ENCODE assay signal across 17 mouse cellular contexts in genomic region chr9:14307341-14307740, GRCm38 (mm10).
"Had no signal": no experiment of that assay in that cellular context is flagged by ENCODE, and none has a peak within 500 bp of the region (broad histone marks: within the 10 kb centered on the region; RNA-seq: fewer than 3 reads in every experiment).

No protein-coding gene starts in this region.

- DNase-seq: layer of hippocampus, postnatal 36 days; lung, adult 18-20 months; lung, postnatal 10 days; lung, postnatal 36 days; retina, postnatal 1 day; thymus, adult 18-20 months; thymus, postnatal 36 days had no signal

- H3K27me3 ChIP-seq: lung, embryonic 15.5 days; megakaryocyte, embryonic 14.5 days; midbrain, embryonic 13.5 days; neural tube, embryonic 13.5 days had no signal

- H3K27ac ChIP-seq: kidney, postnatal 0 days; left cerebral cortex, adult 2 months; lung, embryonic 15.5 days; midbrain, embryonic 10.5 days; midbrain, embryonic 13.5 days; neural tube, embryonic 13.5 days had no signal

- H3K4me3 ChIP-seq: left cerebral cortex, adult 2 months; lung, embryonic 15.5 days; megakaryocyte, embryonic 14.5 days; midbrain, embryonic 10.5 days; midbrain, embryonic 13.5 days; myocyte; neural tube, embryonic 13.5 days had no signal

- H3K4me1 ChIP-seq: megakaryocyte, embryonic 14.5 days had no signal

- H3K4me2 ChIP-seq: lung, embryonic 15.5 days; midbrain, embryonic 13.5 days; neural tube, embryonic 13.5 days had no signal

- ATAC-seq: hindbrain, embryonic 16.5 days; midbrain, embryonic 13.5 days; midbrain, embryonic 16.5 days had no signal

- H3K9ac ChIP-seq: lung, embryonic 15.5 days; midbrain, embryonic 13.5 days; neural tube, embryonic 13.5 days had no signal

- H3K9me3 ChIP-seq: lung, embryonic 15.5 days; megakaryocyte, embryonic 14.5 days; midbrain, embryonic 10.5 days; midbrain, embryonic 13.5 days; neural tube, embryonic 13.5 days had no signal
